Mouse (Mus musculus) MEL (cell line): ENCODE measurements around the gene Cops6. TPM values are rescaled to one million over a fixed set of nuclear protein-coding genes. Genes with fewer than 3 reads are reported as not detected.

Experiments
- DNase-seq: peaks from one replicate; pipeline ENCODE4 v3.0.0; 2011; ENCODE audit warnings: low read depth, low spot score
- H3K27ac ChIP-seq: 2 replicates; pipeline ENCODE4 v1.5.1; 2012; ENCODE audit warnings: low read depth, mild to moderate bottlenecking, control low read depth, low read length, moderate library complexity; ENCODE audit not compliant: control insufficient read depth
- H3K27me3 ChIP-seq, 2 experiments: fragments of 150-350 bp in 1 of 2; sonication (generic) in 1 of 2; 2 replicates each; pipeline ENCODE4 v1.6.1; 2012; ENCODE audit warnings: low read length in 2 of 2, mild to moderate bottlenecking in 2 of 2, improper control_type of control experiment in 1 of 2, moderate library complexity in 1 of 2; ENCODE audit not compliant: insufficient read depth in 2 of 2, control insufficient read depth in 1 of 2
- H3K36me3 ChIP-seq, 2 experiments: 2 replicates each; pipeline ENCODE4 v1.6.1; 2012 to 2014; ENCODE audit warnings: low read length in 2 of 2, improper control_type of control experiment in 1 of 2, inconsistent platforms in 1 of 2, mild to moderate bottlenecking in 1 of 2; ENCODE audit not compliant: insufficient read depth in 2 of 2, control insufficient read depth in 1 of 2
- H3K4me1 ChIP-seq, 2 experiments: fragments of 150-350 bp in 1 of 2; sonication (generic) in 1 of 2; 2 replicates each; pipeline ENCODE4 v1.6.1; 2012; ENCODE audit warnings: low read length in 2 of 2, improper control_type of control experiment in 1 of 2, mild to moderate bottlenecking in 1 of 2; ENCODE audit not compliant: insufficient read depth in 2 of 2, control insufficient read depth in 1 of 2
- H3K4me3 ChIP-seq, 2 experiments: fragments of 150-350 bp in 1 of 2; sonication (generic) in 1 of 2; 2 replicates each; pipeline ENCODE4 v1.5.1; 2012; ENCODE audit warnings: low read depth in 2 of 2, low read length in 2 of 2, mild to moderate bottlenecking in 2 of 2, moderate library complexity in 2 of 2, control low read depth in 1 of 2, improper control_type of control experiment in 1 of 2; ENCODE audit not compliant: control insufficient read depth in 1 of 2, insufficient read depth in 1 of 2
- H3K79me2 ChIP-seq: 2 replicates; pipeline ENCODE4 v1.6.1; 2012; ENCODE audit warnings: mild to moderate bottlenecking, low read length, moderate library complexity; ENCODE audit not compliant: control insufficient read depth, poor library complexity, insufficient read depth
- H3K9ac ChIP-seq: 2 replicates; pipeline ENCODE4 v1.6.1; 2012; ENCODE audit warnings: low read depth, mild to moderate bottlenecking, control low read depth, low read length, moderate library complexity; ENCODE audit not compliant: control insufficient read depth, poor library complexity, severe bottlenecking
- H3K9me3 ChIP-seq: fragments of 150-350 bp; sonication (generic); replicated peaks from 2 replicates; pipeline ENCODE4 v1.6.1; 2012; ENCODE audit warnings: mild to moderate bottlenecking, low read length, improper control_type of control experiment, moderate library complexity; ENCODE audit not compliant: insufficient read depth
- ELF1 ChIP-seq: IDR thresholded peaks from 2 replicates; pipeline ENCODE4 v1.6.1; 2014; ENCODE audit warnings: low read depth, mild to moderate bottlenecking, inconsistent platforms, low read length, improper control_type of control experiment, moderate library complexity
- EP300 ChIP-seq, 2 experiments: IDR thresholded peaks; 2 replicates each; pipeline ENCODE4 v1.6.1; 2011; ENCODE audit warnings: improper control_type of control experiment in 2 of 2, low read length in 2 of 2, low read depth in 1 of 2, mild to moderate bottlenecking in 1 of 2
- GABPA ChIP-seq: IDR thresholded peaks from 2 replicates; pipeline ENCODE4 v1.6.1; 2012; ENCODE audit warnings: low read depth, mild to moderate bottlenecking, inconsistent platforms, low read length, improper control_type of control experiment, moderate library complexity
- GATA1 ChIP-seq: IDR thresholded peaks from 2 replicates; pipeline ENCODE4 v1.6.1; 2011; ENCODE audit warnings: low read depth, low read length, improper control_type of control experiment
- JUND ChIP-seq: IDR thresholded peaks from 2 replicates; pipeline ENCODE4 v1.6.1; 2011; ENCODE audit warnings: low read depth, mild to moderate bottlenecking, improper control_type of control experiment, low read length
- KAT2A ChIP-seq: conservative IDR thresholded peaks from 2 replicates; pipeline ENCODE4 v1.6.1; 2012; ENCODE audit warnings: low read depth, low read length, improper control_type of control experiment, inconsistent platforms
- MAFK ChIP-seq: IDR thresholded peaks from 2 replicates; pipeline ENCODE4 v1.6.1; 2011; ENCODE audit warnings: low read depth, mild to moderate bottlenecking, low read length, improper control_type of control experiment, borderline replicate concordance
- MAX ChIP-seq: IDR thresholded peaks from 2 replicates; pipeline ENCODE4 v1.6.1; 2011; ENCODE audit warnings: low read length, improper control_type of control experiment
- MXI1 ChIP-seq: IDR thresholded peaks from 2 replicates; pipeline ENCODE4 v1.6.1; 2011; ENCODE audit warnings: mild to moderate bottlenecking, low read depth, low read length, improper control_type of control experiment
- MYB ChIP-seq: IDR thresholded peaks from 2 replicates; pipeline ENCODE4 v1.6.1; 2011; ENCODE audit warnings: mild to moderate bottlenecking, low read depth, low read length, improper control_type of control experiment
- MYC ChIP-seq: IDR thresholded peaks from 2 replicates; pipeline ENCODE4 v1.6.1; 2011; ENCODE audit warnings: low read depth, mild to moderate bottlenecking, low read length, improper control_type of control experiment, moderate library complexity
- NRF1 ChIP-seq: IDR thresholded peaks from 2 replicates; pipeline ENCODE4 v1.6.1; 2014; ENCODE audit warnings: low read depth, mild to moderate bottlenecking, inconsistent platforms, low read length, improper control_type of control experiment, moderate library complexity; ENCODE audit not compliant: poor library complexity, insufficient read depth, severe bottlenecking
- POLR2AphosphoS2 ChIP-seq: IDR thresholded peaks from 2 replicates; pipeline ENCODE4 v1.6.1; 2011; ENCODE audit warnings: low read length, improper control_type of control experiment
- POLR2AphosphoS5 ChIP-seq: IDR thresholded peaks from 2 replicates; pipeline ENCODE4 v1.6.1; 2012; ENCODE audit warnings: low read depth, borderline replicate concordance, mild to moderate bottlenecking, inconsistent platforms, low read length, moderate library complexity, mixed read lengths
- SIN3A ChIP-seq: IDR thresholded peaks from 2 replicates; pipeline ENCODE4 v1.6.1; 2012; ENCODE audit warnings: low read length, improper control_type of control experiment, inconsistent platforms
- SMC3 ChIP-seq: IDR thresholded peaks from 2 replicates; pipeline ENCODE4 v1.6.1; 2011; ENCODE audit warnings: low read depth, low read length, improper control_type of control experiment
- TAL1 ChIP-seq: IDR thresholded peaks from 2 replicates; pipeline ENCODE4 v1.6.1; 2012; ENCODE audit warnings: mild to moderate bottlenecking, inconsistent platforms, low read length, moderate library complexity, mixed read lengths
- TCF12 ChIP-seq: IDR thresholded peaks from 2 replicates; pipeline ENCODE4 v1.6.1; 2014; ENCODE audit warnings: low read depth, mild to moderate bottlenecking, inconsistent platforms, low read length, improper control_type of control experiment, moderate library complexity
- UBTF ChIP-seq: IDR thresholded peaks from 2 replicates; pipeline ENCODE4 v1.6.1; 2012; ENCODE audit warnings: low read depth, mild to moderate bottlenecking, inconsistent platforms, low read length, improper control_type of control experiment, moderate library complexity, borderline replicate concordance; ENCODE audit not compliant: insufficient read depth
- USF2 ChIP-seq, 2 experiments: IDR thresholded peaks; 2 replicates each; pipeline ENCODE4 v1.6.1; 2011 to 2012; ENCODE audit warnings: improper control_type of control experiment in 2 of 2, low read length in 2 of 2, borderline replicate concordance in 1 of 2, inconsistent platforms in 1 of 2, low read depth in 1 of 2, mild to moderate bottlenecking in 1 of 2; ENCODE audit not compliant: insufficient read depth in 1 of 2
- polyA plus RNA-seq, 2 experiments: library from polyadenylated mRNA; stranded (reverse) in 1 of 2; unstranded in 1 of 2; fragments of >175 nt in 1 of 2; fragments of >200 nt in 1 of 2; gene quantifications; 2 replicates each; pipeline versions ENCODE4 v1.2.1 to v1.2.4; 2012; ENCODE audit warnings: low replicate concordance in 2 of 2, low read depth in 1 of 2; ENCODE audit not compliant: insufficient read length in 2 of 2, insufficient read depth in 1 of 2, missing spikeins in 1 of 2
- total RNA-seq: library from RNA; depleted of rRNA; stranded (reverse); fragments of 300-350 nt; gene quantifications from 2 replicates; pipeline ENCODE4 v1.2.3, GENCODE M21; 2012

The Cops6 gene
- total and polyA plus RNA-seq, 3 experiments: 52.6 to 152 TPM; not detected in 1

DNA sequence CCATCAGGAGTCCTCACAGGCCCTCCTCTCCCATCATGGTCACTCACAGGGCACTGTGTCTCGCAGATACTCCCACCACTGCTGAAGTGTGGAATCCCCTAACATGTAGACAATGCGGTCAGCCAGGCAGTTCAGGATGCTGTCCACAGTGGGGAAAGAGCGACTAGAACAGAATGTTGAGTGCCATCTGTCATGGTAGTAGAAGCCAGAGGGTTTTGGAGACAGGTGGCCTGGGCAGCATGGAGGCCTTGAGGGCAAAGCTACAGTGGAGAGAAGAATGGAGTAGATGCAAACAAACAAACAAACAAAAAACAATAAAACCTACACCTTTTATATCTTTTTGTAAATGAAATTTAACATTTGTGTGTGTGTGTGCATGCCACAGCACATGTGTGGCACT lies 41.2 kb downstream of the Cops6 start:
- Histone ChIP-seq H3K79me2 (no peaks in the 10 kb centered on the region), H3K9me3 (no peaks in the 10 kb centered on the region), H3K27me3 (no peaks in the 10 kb centered on the region), H3K36me3 (no peaks in the 10 kb centered on the region; a peak in 1 of 4 replicates), H3K27ac (no peak overlapping the region), H3K4me1 (no peaks in the 10 kb centered on the region), H3K4me3 (no peak overlapping the region), H3K9ac (no peak overlapping the region)
- DNase-seq: no peak
- TF ChIP-seq MYC (no peak), UBTF (no peak), ELF1 (no peak), EP300 (IDR thresholded peaks at IDR 0.05; ENCODE audit: low read depth in 1 of 2, low read length in 2 of 2) (no peak)

- Histone ChIP-seq H3K36me3 (no peaks in the 10 kb centered on the region), H3K27ac (no peak overlapping the region), H3K9me3 (no peaks in the 10 kb centered on the region), H3K79me2 (no peaks in the 10 kb centered on the region), H3K4me3 (no peak overlapping the region), H3K9ac (no peak overlapping the region), H3K4me1 (no peaks in the 10 kb centered on the region)
- no peak for DNase-seq
- TF ChIP-seq TCF12 (no peak), MAFK (no peak), KAT2A (no peak), POLR2AphosphoS2 (no peak), GATA1 (no peak), SMC3 (no peak), NRF1 (no peak), USF2 (IDR thresholded peaks at IDR 0.05; ENCODE audit: borderline replicate concordance in 1 of 2, insufficient read depth in 1 of 2, low read depth in 1 of 2, low read length in 2 of 2) (no peak), MXI1 (no peak), SIN3A (no peak), JUND (no peak), TAL1 (no peak), POLR2AphosphoS5 (no peak), MYB (no peak), MAX (no peak), ELF1 (no peak), GABPA (no peak)
- TF ChIP-seq, all 39 proteins: peak for 0
- H3K27me3 ChIP-seq: no peaks in the 10 kb centered on the region
Observed at GRCm38 (mm10) chr5:138207253-138207652, 46.4 kb downstream of the Cops6 start.
